Mouse (Mus musculus): ENCODE measurements around the gene Gpr89.

Gpr89 gene

GRCm38 (mm10) chr3:96823701-96824100 is 81.4 kb downstream of the Gpr89 start:
- no peak for DNase-seq (ENCODE audit: low spot score in 2 of 2)

GRCm38 (mm10) chr3:96821581-96821980 is 83.6 kb downstream of the Gpr89 start:
- DNase-seq (ENCODE audit: low spot score in 2 of 2), result no peak

- DNase-seq (ENCODE audit: low spot score in 2 of 2), result no peak
Observed at GRCm38 (mm10) chr3:96820116-96820915, 84.8 kb downstream of the Gpr89 start.

Measured in right cerebral cortex, postnatal 10 days (tissue).